Mouse (Mus musculus) lung, postnatal 0 days (tissue): ENCODE results near the gene Fbf1.

Experiments
- CTCF ChIP-seq: IDR thresholded peaks from 2 replicates; pipeline ENCODE4 v1.5.1; 2016; ENCODE audit warnings: antibody characterized with exemption, mild to moderate bottlenecking
- EP300 ChIP-seq: IDR thresholded peaks from 2 replicates; pipeline ENCODE4 v1.6.1; 2016; ENCODE audit warnings: antibody characterized with exemption, mild to moderate bottlenecking, control low read depth

DNA sequence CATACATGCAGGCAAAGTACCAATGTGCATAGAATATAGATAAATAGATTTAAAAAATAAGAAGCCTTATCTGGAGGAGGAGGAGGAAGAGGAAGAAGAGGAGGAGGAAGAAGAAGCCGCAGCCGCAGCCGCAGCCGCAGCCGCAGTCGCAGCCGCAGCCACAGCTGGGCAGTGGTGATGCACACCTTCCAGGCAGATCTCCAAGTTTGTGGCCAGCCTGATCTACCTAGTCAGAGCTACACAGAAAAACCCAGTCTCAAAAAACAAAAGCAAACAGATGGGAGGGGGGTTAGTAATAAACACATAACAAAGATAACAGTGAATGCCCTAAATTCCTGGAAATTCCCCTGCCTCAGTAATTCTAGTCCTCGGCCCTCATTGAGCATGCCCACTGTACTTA is 26.7 kb upstream of the Fbf1 start:
- TF ChIP-seq CTCF (no peak), EP300 (no peak)
